Mouse (Mus musculus) kidney, embryonic 14.5 days (tissue): Measurements from ENCODE around the gene Cfdp1. TPM values are rescaled to one million over a fixed set of nuclear protein-coding genes. Genes with fewer than 3 reads are reported as not detected.
A peak's percentile ranks its signal among the peaks of the same experiment; 100 is the strongest.

Source experiments
- ATAC-seq: fragments of 200-750 bp; cut with Nextera tagmentation; 2 replicates; pipeline ENCODE4 v1.8.0; 2017; ENCODE audit warnings: moderate number of reproducible peaks, mild to moderate bottlenecking, moderate TSS enrichment, moderate library complexity; ENCODE audit not compliant: low FRiP score, low TSS enrichment
- H3K27ac ChIP-seq: fragments of 300-500 bp; sonication (generic); 2 replicates; pipeline ENCODE4 v1.5.1; 2014; ENCODE audit warnings: low read depth, mild to moderate bottlenecking, low read length, moderate library complexity, mixed read lengths
- H3K27me3 ChIP-seq: fragments of 300-500 bp; sonication (generic); 2 replicates; pipeline ENCODE4 v1.6.1; 2014; ENCODE audit warnings: mild to moderate bottlenecking, low read length; ENCODE audit not compliant: control insufficient read depth, insufficient read depth
- H3K36me3 ChIP-seq: fragments of 300-500 bp; sonication (generic); 2 replicates; pipeline ENCODE4 v1.6.1; 2014; ENCODE audit warnings: low read length, mixed read lengths; ENCODE audit not compliant: control insufficient read depth, insufficient read depth
- H3K4me1 ChIP-seq: fragments of 300-500 bp; sonication (generic); 2 replicates; pipeline ENCODE4 v1.6.1; 2014; ENCODE audit warnings: low read length, mixed read lengths; ENCODE audit not compliant: control insufficient read depth, insufficient read depth
- H3K4me2 ChIP-seq: fragments of 300-500 bp; sonication (generic); replicated peaks from 2 replicates; pipeline ENCODE4 v1.6.1; 2014; ENCODE audit warnings: low read depth, mild to moderate bottlenecking, low read length
- H3K4me3 ChIP-seq: fragments of 300-500 bp; sonication (generic); 2 replicates; pipeline ENCODE4 v1.5.1; 2014; ENCODE audit warnings: mild to moderate bottlenecking, low read length
- H3K9ac ChIP-seq: fragments of 300-500 bp; sonication (generic); 2 replicates; pipeline ENCODE4 v1.6.1; 2014; ENCODE audit warnings: low read depth, mild to moderate bottlenecking, low read length, moderate library complexity
- H3K9me3 ChIP-seq: fragments of 300-500 bp; sonication (generic); 2 replicates; pipeline ENCODE4 v1.6.1; 2016; ENCODE audit warnings: low read length; ENCODE audit not compliant: control insufficient read depth
- WGBS: fragments of 180-500 bp; shearing (Covaris S2); extraction: QIAGEN DNeasy Blood & Tissue Kit; methylation state at CpG from one replicate; pipeline ENCODE4 v1.1.7; 2014; 5-methylcytosine and 5-hydroxymethylcytosine counted together
- polyA plus RNA-seq: library from polyadenylated mRNA; unstranded; fragments of >200 nt; fragmentation: Nextera tagmentation; extraction: Ambion mirVana; gene quantifications from 2 replicates; pipeline ENCODE4 v1.2.1, GENCODE M21; 2014

Gene Cfdp1
- polyA plus RNA-seq = 221 and 289 TPM in 2 replicates

GRCm38 (mm10) chr8:111853861-111854501 lies at the start of gene Cfdp1:
TSS of gene Cfdp1 (minus strand) at chr8:111854291.
- peak; percentile 100 for ATAC-seq
- under 1% methylated on average over 53 of the region's 53 CpGs for WGBS
- no peaks in the 10 kb centered on the region for H3K9me3 ChIP-seq
- H3K27me3 ChIP-seq = no peaks in the 10 kb centered on the region
- peak within 1 kb of the TSS; percentile 95 for H3K4me3 ChIP-seq
- H3K27ac ChIP-seq = peak within 1 kb of the TSS; percentile 7; the same call in 1 of the 2 replicates
- no peaks in the 10 kb centered on the region; the same call in 1 of the 2 replicates for H3K36me3 ChIP-seq
- H3K4me1 ChIP-seq = 0 out of 2 replicates have a peak, but pooled peaks cover 5% of the 10 kb centered on the region
- H3K4me2 ChIP-seq = peak within 1 kb of the TSS; percentile 75
- H3K9ac ChIP-seq = peak within 1 kb of the TSS; percentile 82

- Histone ChIP-seq H3K4me2 (no peak overlapping the region), H3K9me3 (no peaks in the 10 kb centered on the region), H3K36me3 (no peaks in the 10 kb centered on the region), H3K27me3 (no peaks in the 10 kb centered on the region), H3K4me3 (no peak overlapping the region), H3K27ac (no peak overlapping the region; the same call in 1 of the 2 replicates), H3K4me1 (0 out of 2 replicates have a peak, but pooled peaks cover 3% of the 10 kb centered on the region), H3K9ac (no peak overlapping the region)
- WGBS = 12% methylated on average over 5 of the region's 5 CpGs
- peak; percentile 94 for ATAC-seq
These were observed 48.0 kb upstream of the Cfdp1 start for GRCm38 (mm10) chr8:111902080-111902479.

- no peak overlapping the region for H3K4me2 ChIP-seq
- no peak overlapping the region for H3K27ac ChIP-seq
- no peaks in the 10 kb centered on the region for H3K36me3 ChIP-seq
- H3K4me3 ChIP-seq = no peak overlapping the region
- H3K9me3 ChIP-seq = no peaks in the 10 kb centered on the region
- H3K9ac ChIP-seq = no peak overlapping the region
- no peak for ATAC-seq
- 0 out of 2 replicates have a peak, but pooled peaks cover 3% of the 10 kb centered on the region for H3K4me1 ChIP-seq
- WGBS = 34% methylated on average over 10 of the region's 10 CpGs
- no peaks in the 10 kb centered on the region for H3K27me3 ChIP-seq
These were observed 44.5 kb upstream of the Cfdp1 start for GRCm38 (mm10) chr8:111898586-111898985.

- Histone ChIP-seq H3K9ac (no peak overlapping the region), H3K9me3 (no peaks in the 10 kb centered on the region), H3K4me3 (no peak overlapping the region), H3K4me2 (no peak overlapping the region), H3K4me1 (peaks cover 8% of the 10 kb centered on the region; the same call in 1 of the 2 replicates), H3K27ac (no peak overlapping the region), H3K27me3 (peaks cover 17% of the 10 kb centered on the region), H3K36me3 (no peaks in the 10 kb centered on the region)
- ATAC-seq = no peak
- 92% methylated on average over 7 of the region's 7 CpGs for WGBS
These were observed 40.9 kb upstream of the Cfdp1 start for GRCm38 (mm10) chr8:111894955-111895354.

- Histone ChIP-seq H3K9me3 (no peaks in the 10 kb centered on the region), H3K9ac (no peak overlapping the region), H3K4me2 (no peak overlapping the region), H3K27me3 (peaks cover 27% of the 10 kb centered on the region), H3K27ac (no peak overlapping the region), H3K4me1 (peaks cover 17% of the 10 kb centered on the region; the same call in 1 of the 2 replicates), H3K4me3 (no peak overlapping the region), H3K36me3 (no peaks in the 10 kb centered on the region)
- 55% methylated on average over 5 of the region's 5 CpGs for whole genome bisulfite sequencing
- ATAC-seq = no peak
These were observed 38.5 kb upstream of the Cfdp1 start for GRCm38 (mm10) chr8:111892615-111893014.

- no peak overlapping the region for H3K4me3 ChIP-seq
- H3K4me1 ChIP-seq = peaks cover 17% of the 10 kb centered on the region; the same call in 1 of the 2 replicates
- H3K36me3 ChIP-seq = no peaks in the 10 kb centered on the region
- H3K4me2 ChIP-seq = no peak overlapping the region
- H3K9me3 ChIP-seq = no peaks in the 10 kb centered on the region
- H3K27ac ChIP-seq = no peak overlapping the region
- no peak overlapping the region for H3K9ac ChIP-seq
- no peak for ATAC-seq
- WGBS = 32% methylated on average over 8 of the region's 8 CpGs
- peaks cover 27% of the 10 kb centered on the region for H3K27me3 ChIP-seq
These were observed 37.9 kb upstream of the Cfdp1 start for GRCm38 (mm10) chr8:111891983-111892382.

GRCm38 (mm10) chr8:111890911-111891303 lies 36.8 kb upstream of the Cfdp1 start:
- Histone ChIP-seq H3K4me1 (peaks cover 17% of the 10 kb centered on the region; the same call in 1 of the 2 replicates), H3K4me2 (no peak overlapping the region), H3K27ac (no peak overlapping the region), H3K9me3 (no peaks in the 10 kb centered on the region), H3K4me3 (no peak overlapping the region), H3K27me3 (peaks cover 27% of the 10 kb centered on the region), H3K9ac (peak overlapping the region; percentile 40; the same call in 1 of the 2 replicates), H3K36me3 (no peaks in the 10 kb centered on the region)
- 56% methylated on average over 6 of the region's 6 CpGs for WGBS
- ATAC-seq = no peak

- peak overlapping the region; percentile 40; the same call in 1 of the 2 replicates for H3K9ac ChIP-seq
- WGBS = 9% methylated on average over 86 of the region's 86 CpGs
- no peaks in the 10 kb centered on the region for H3K9me3 ChIP-seq
- peak; percentile 48 for ATAC-seq
- peaks cover 17% of the 10 kb centered on the region; the same call in 1 of the 2 replicates for H3K4me1 ChIP-seq
- H3K4me2 ChIP-seq = peak overlapping the region; percentile 49
- H3K36me3 ChIP-seq = no peaks in the 10 kb centered on the region
- peaks cover 27% of the 10 kb centered on the region for H3K27me3 ChIP-seq
- no peak overlapping the region for H3K27ac ChIP-seq
- peak overlapping the region; percentile 33 for H3K4me3 ChIP-seq
These were observed 36.1 kb upstream of the Cfdp1 start for GRCm38 (mm10) chr8:111889931-111890910.
